Mouse (Mus musculus) spleen, postnatal 36 days (tissue): Measurements from ENCODE around the gene Il1a.

ENCODE experiments used
- DNase-seq, 2 experiments: peaks; one replicate each; pipeline ENCODE4 v3.0.0; 2022; ENCODE audit warnings: low spot score in 2 of 2, mixed read lengths in 1 of 2

Il1a gene

GRCm38 (mm10) chr2:129309836-129310235 is at the start of gene Il1a:
TSS of gene Il1a (minus strand) at chr2:129309972.
- DNase-seq: no peak

GRCm38 (mm10) chr2:129338138-129338621 is 28.4 kb upstream of the Il1a start:
- peak in 1 of 2 experiments; percentile 18 for DNase-seq

GRCm38 (mm10) chr2:129333471-129333870 is 23.7 kb upstream of the Il1a start:
- no peak for DNase-seq

DNA sequence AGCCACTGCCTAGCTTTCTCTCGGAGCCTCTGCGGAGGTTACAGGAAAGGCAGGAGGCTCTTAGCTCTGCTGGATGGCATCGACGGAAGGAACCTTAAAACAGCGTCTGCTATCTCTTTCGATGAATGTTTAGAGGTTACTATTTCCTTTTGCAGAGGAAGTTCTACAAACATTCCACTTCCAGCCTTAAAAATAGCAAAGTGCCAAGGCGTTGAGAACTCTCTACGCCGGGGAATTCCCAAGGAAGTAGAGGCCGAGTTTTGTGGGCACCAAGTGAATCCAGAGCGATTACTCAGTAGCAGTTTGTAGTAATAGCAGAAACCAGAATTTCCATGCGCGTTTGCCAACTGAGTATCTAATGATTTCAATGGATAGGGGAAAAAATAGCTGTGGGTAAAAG is 20.8 kb upstream of the Il1a start:
- DNase-seq: peak in 1 of 2 experiments; percentile 8

DNA sequence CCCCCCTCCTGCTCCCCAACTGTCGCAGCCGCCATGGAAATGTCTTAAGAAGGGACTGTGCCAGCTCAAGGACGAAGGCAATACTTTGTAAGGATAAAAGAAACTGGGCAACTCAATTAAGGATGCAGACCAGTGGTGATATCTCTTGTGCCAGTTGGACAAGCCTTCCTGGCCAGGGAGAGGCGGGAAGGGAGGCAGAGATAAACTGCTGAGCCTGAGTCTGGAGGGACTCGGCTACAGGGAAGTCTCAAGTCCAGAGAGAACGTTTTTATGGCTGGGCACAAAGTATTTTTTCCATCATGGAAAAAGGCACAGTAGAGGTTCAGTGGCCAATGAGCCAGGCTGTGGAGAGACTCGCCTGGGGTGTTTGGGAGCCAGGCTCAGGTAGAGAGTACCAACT is 20.3 kb upstream of the Il1a start:
- DNase-seq: no peak

GRCm38 (mm10) chr2:129328238-129328637 is 18.5 kb upstream of the Il1a start:
- no peak for DNase-seq

DNA sequence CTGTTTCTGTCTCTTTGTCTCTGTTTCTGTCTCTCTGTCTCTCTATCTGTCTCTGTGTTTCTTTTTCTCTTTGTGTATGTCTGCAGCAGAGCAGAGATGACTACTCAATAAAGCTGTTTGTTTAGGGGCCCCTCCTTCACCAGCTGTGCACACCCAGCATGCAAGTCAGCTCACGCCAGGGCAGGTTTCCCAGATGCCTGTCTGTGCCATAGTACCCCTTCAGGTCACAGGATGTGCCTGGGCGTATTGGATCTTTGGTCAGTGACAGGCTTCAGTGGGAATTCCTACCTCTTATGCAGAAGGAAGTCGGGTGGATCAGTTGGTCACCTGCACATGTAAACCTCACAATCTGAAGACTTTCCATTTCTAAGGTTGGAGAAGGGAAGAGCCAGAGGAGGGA is 14.4 kb upstream of the Il1a start:
- no peak for DNase-seq

- DNase-seq: no peak
Observed at GRCm38 (mm10) chr2:129322117-129322635, 12.4 kb upstream of the Il1a start.

GRCm38 (mm10) chr2:129320033-129320605 is 10.3 kb upstream of the Il1a start:
- DNase-seq: no peak

- DNase-seq: peak in 1 of 2 experiments; percentile 18
Observed at GRCm38 (mm10) chr2:129315831-129316230, 6.1 kb upstream of the Il1a start.

DNA sequence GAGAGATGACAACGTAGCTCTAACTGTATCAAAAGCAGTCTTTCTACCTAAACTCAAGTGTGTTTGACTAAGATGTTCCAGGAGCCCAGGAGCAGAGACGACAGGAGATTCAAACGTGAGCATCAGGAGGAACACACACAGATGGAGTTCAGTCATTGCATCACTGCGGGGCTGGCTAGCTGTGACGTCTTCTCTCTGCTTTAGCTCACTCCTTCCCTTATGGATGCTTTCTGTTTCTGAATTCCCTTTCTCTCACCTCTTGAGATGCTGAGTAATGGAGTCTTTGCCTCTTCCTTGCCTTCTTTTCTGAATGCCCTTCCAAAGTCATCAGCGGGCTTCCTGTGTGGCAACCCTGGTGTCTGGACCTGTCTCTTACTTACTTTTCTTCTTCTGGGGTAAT is 5.1 kb upstream of the Il1a start:
- DNase-seq: no peak

- peak; percentile 31 to 38 for DNase-seq
Observed at GRCm38 (mm10) chr2:129313934-129314333, 4.2 kb upstream of the Il1a start.

DNA sequence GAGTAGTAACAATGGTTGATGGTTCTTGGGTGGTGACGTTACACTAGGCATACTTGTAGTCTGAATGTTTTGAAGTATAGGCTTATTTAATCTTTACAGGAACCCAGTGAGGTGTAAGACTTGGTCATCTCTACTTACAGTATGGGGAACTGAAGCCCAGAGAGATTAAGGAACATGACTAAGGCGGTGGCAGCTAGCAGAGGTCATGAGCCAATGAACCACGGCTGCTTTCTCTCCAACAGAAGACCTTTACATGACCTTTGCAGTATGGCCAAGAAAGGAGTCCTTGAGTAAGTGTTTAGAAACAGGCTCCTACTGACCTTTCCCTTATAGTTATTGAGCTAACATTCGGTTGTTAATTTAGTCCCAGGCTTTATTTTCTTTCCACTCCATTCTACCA is 3.8 kb downstream of the Il1a start:
- DNase-seq: peak; percentile 35 to 37

DNA sequence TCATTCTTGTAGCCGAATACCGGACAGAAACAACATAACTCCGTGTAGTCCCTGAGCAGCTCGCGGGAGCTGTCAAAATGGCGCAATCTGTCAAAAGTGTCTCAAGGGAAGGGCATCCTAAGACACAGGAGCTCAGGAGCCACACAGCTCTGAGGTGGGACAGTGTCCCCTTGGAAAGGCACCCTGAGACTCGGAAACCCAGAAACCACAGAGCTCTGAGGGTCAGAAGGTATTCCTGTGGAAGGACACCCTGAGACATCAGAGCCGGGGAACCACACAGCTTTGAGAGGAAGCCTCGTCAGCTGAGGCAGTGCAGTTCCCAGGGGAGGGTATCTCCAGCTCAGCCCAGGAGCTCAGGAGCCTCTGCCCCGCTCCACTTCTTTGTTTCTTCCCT is 12.2 kb downstream of the Il1a start:
- DNase-seq: peak; percentile 44 to 47

DNA sequence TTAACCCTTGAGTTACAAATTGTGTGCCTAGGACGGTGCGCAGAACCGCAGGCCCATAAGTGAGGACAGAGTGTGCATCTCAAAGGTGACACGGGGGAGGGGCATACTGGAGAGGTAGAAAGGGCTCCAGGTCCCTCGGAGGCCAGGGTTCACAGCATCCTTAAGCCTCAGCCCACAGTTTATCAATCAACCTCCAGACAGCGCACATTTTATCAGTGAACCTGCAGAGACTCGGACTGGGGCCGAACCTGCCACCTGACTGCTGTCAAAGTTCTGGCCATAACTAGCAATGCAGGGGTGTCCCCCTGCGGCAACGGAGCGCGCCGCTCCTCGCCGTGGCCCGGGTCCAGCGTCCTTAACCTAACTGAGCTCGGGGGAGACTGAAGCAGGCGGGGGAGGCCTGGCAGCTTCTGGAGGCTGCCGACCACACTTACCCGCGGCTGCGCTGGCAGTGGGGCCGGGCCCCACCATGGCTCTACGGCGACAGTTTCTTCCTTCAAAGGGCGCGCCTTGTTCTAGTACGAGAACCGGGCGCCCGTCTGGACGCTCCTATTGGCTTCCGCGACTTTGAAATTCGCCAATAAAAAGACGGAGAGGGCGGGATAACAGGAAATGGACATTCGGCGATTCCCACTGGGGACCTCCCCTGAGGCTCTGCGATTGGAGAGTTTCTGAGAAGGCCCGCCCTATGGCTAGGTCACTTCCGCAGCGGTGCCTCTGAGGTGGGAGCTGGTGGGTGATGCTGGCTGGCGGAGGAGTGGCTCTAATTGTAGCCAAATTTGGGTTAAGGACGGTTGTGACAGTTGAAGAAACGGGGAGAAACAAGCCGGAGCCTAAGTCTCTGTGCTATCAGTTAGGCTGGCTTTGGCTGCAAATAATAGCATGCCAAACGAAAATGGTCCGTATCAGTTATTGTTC is 12.8 kb downstream of the Il1a start, which contains the start of gene Ckap2l:
TSS of gene Ckap2l (minus strand) at position 542 of the 918 bp plus-strand sequence.
- DNase-seq: peak; percentile 98

DNA sequence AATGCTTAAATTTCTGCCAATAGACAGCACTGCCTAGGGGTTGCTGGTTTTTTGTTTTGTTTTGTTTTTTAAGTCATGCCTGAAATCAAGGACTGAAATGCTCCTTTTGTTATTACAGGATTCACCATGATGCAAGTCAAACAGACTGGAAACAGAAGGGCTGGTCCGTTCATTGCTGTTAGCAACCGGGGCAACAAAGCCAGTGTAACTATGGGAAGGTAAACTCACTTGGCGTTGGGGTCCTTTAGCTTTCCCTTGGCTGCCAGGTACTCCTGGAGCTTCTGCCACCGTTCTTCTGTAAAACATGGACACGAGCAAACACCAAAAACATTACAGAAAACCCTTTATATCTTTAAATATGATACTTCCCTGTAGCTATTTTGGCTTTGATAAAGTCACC is 13.7 kb downstream of the Il1a start:
- no peak for DNase-seq

- DNase-seq: no peak
Observed at GRCm38 (mm10) chr2:129295075-129295474, 14.7 kb downstream of the Il1a start.

- DNase-seq: no peak
Observed at GRCm38 (mm10) chr2:129273823-129274222, 35.9 kb downstream of the Il1a start.

DNA sequence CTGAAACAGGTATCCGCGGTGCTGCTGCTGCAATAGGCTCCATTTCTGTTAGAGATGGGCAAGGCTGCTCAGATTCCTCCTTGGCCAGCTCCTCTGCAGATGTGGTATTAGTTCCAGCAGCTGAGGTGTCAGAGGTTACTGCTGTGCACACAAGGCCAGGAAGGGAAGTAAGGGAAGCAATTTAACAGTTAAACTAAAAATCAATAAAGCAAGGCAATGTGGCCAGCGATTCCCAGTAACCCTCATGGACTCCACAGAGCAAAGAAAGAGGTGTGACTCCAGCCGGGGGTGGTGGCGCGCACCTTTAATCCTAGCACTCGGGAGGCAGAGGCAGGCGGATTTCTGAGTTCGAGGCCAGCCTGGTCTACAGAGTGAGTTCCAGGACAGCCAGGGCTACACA is 39.2 kb downstream of the Il1a start:
- DNase-seq: no peak

GRCm38 (mm10) chr2:129269986-129270385 is 39.8 kb downstream of the Il1a start:
- no peak for DNase-seq

DNA sequence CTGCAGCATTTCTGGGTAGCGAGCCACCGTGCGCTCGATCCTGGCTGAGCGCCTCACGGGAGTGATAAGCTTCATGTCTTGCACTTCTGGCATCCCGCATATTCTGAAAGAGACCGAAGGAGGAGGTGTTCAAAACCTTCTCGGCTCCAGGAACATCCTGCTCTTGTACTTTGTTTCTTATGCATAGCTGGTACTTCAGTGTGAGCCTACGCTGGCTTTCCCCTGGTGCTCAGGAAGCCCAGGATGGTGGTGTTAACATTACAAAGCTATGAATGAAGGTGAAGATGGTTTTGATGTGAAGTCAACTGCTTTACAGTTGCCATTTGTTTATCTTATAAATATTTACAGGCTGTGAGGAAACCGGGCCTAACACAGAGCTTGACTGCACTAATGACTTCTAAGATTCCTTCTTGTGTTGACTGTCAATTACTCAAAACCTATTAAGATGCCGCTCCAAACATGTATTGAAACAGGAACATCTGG is 40.6 kb downstream of the Il1a start:
- no peak for DNase-seq

DNA sequence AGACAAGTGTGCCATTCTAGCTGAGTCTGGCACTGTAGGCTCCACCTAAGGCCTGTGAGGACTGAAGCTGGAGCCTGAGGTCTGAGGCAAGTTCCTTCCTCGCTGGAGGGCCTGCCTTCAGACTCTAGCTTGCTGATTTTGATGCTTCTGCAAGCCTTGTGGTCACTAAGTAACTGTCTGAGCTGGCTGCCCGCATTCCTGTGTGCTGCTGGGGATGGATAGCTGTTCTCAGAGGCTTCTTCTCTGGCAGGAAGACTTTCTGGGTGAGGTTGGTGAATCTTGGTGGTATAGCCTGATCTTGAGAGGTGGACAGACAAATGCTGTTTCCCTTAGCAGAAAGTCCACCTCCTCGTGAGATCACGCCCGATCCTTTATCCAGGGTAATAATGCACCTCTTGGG is 42.0 kb downstream of the Il1a start:
- no peak for DNase-seq

- no peak for DNase-seq
Observed at GRCm38 (mm10) chr2:129265316-129265715, 44.5 kb downstream of the Il1a start.
